Mouse (Mus musculus) retina, adult 2 months (tissue): ENCODE measurements around the gene Pard3b.

Source experiments
- DNase-seq: peaks from one replicate; pipeline ENCODE4 v3.0.0-alpha.2; 2012; ENCODE audit warnings: low read depth, low spot score

Pard3b gene

GRCm38 (mm10) chr1:61638347-61639111 lies at the start of gene Pard3b:
Gene Pard3b (plus strand): TSS chr1:61638824.
- no peak for DNase-seq

GRCm38 (mm10) chr1:61616176-61616575 lies 22.4 kb upstream of the Pard3b start:
- no peak for DNase-seq

GRCm38 (mm10) chr1:61620651-61621050 lies 18.0 kb upstream of the Pard3b start:
- DNase-seq, result no peak

- no peak for DNase-seq
Observed at GRCm38 (mm10) chr1:61629857-61630256, 8.8 kb upstream of the Pard3b start.

GRCm38 (mm10) chr1:61639114-61640093 lies 780 bp downstream of the Pard3b start:
- DNase-seq, result no peak

- DNase-seq, result no peak
Observed at GRCm38 (mm10) chr1:61641880-61642279, 3.3 kb downstream of the Pard3b start.

- no peak for DNase-seq
Observed at GRCm38 (mm10) chr1:61645062-61645461, 6.4 kb downstream of the Pard3b start.

GRCm38 (mm10) chr1:61649964-61650363 lies 11.3 kb downstream of the Pard3b start:
- no peak for DNase-seq

GRCm38 (mm10) chr1:61651454-61652271 lies 13.0 kb downstream of the Pard3b start:
- DNase-seq, result no peak

- DNase-seq, result no peak
Observed at GRCm38 (mm10) chr1:61657760-61658159, 19.1 kb downstream of the Pard3b start.

- DNase-seq, result no peak
Observed at GRCm38 (mm10) chr1:61659931-61660330, 21.3 kb downstream of the Pard3b start.

- DNase-seq, result no peak
Observed at GRCm38 (mm10) chr1:61685221-61685814, 46.7 kb downstream of the Pard3b start.

- no peak for DNase-seq
Observed at GRCm38 (mm10) chr1:61685921-61686320, 47.3 kb downstream of the Pard3b start.

GRCm38 (mm10) chr1:61688301-61688700 lies 49.7 kb downstream of the Pard3b start:
- no peak for DNase-seq

- no peak for DNase-seq
Observed at GRCm38 (mm10) chr1:61698462-61699218, 60.0 kb downstream of the Pard3b start.

- no peak for DNase-seq
Observed at GRCm38 (mm10) chr1:61709812-61710211, 71.2 kb downstream of the Pard3b start.

GRCm38 (mm10) chr1:61711523-61711922 lies 72.9 kb downstream of the Pard3b start:
- no peak for DNase-seq

GRCm38 (mm10) chr1:61729654-61730053 lies 91.0 kb downstream of the Pard3b start:
- no peak for DNase-seq

GRCm38 (mm10) chr1:61736550-61736949 lies 97.9 kb downstream of the Pard3b start:
- DNase-seq, result no peak

- no peak for DNase-seq
Observed at GRCm38 (mm10) chr1:61742831-61743230, 104.2 kb downstream of the Pard3b start.
